Mouse (Mus musculus) liver, postnatal 0 days (tissue): ENCODE measurements around the gene Ccdc120.

Experiments
- CTCF ChIP-seq: sonication (generic); IDR thresholded peaks from 2 replicates; pipeline ENCODE4 v1.5.1; 2016; ENCODE audit warnings: antibody characterized with exemption, low read depth
- EP300 ChIP-seq: IDR thresholded peaks from 2 replicates; pipeline ENCODE4 v1.6.1; 2016; ENCODE audit warnings: antibody characterized with exemption, low read depth, mild to moderate bottlenecking

GRCm38 (mm10) chrX:7769302-7770017 lies 18.8 kb upstream of the Ccdc120 start:
- TF ChIP-seq CTCF (no peak), EP300 (0 out of 2 replicates have a peak, but pooled peaks have one; percentile 25)
